Mouse (Mus musculus): Measurements from ENCODE around the gene Mterf1b.

Mterf1b gene

DNA sequence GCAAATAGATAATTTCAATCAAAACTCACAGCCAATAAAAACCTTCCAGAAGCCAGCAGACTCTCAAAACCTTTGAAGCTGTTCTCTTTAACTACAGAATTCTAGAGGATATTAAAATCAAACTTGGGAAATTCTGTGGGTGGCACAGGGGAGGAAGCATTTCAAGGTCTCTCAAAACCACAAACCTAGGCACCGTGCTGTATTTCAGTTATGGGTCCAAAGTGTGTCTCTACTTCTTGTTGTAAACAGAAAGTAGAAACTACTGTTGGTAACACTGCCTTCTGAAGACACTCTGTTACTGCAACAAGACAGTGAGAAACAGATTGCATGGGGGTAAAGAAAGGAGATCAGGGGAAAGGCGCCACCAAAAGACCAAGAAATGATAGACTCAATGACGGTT is 52.8 kb downstream of the Mterf1b start:
- DNase-seq (ENCODE audit: low spot score), result no peak

DNA sequence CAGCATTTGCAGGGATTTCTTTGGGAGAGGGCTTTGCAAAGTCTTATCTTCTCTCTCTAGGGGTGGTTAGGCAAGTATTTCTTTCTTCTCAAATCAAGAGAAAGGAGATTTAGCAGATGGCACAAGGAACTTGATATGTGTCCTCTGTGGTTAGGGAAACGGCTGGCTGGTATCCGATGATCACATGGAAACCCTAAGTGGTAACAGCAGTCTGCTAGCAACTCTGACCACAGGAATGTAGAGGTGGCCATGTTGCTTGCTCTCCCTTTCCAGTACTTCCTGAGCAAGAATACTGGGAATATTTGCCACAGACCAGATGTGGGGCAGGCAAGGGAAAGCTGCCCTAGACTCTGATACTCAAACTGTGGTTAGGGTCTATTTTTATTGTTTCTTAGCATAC is 53.9 kb downstream of the Mterf1b start:
- DNase-seq (ENCODE audit: low spot score), result peak; percentile 21
